Mouse (Mus musculus): ENCODE data around the gene Tmem80. TPM values are rescaled to one million over a fixed set of nuclear protein-coding genes. Genes with fewer than 3 reads are reported as not detected.
A peak's percentile ranks its signal among the peaks of the same experiment; 100 is the strongest.

Gene Tmem80
- total and polyA plus RNA-seq, 2 experiments from 2014 or later = 23.6 to 29.8 TPM

- 17% methylated on average over 24 of the region's 24 CpGs for WGBS
- Histone ChIP-seq H3K9me3 (replicated peaks; ENCODE audit: control insufficient read depth, low read length) (no peaks in the 10 kb centered on the region), H3K9ac (replicated peaks; ENCODE audit: low read depth, low read length) (peak overlapping the region; percentile 93), H3K4me1 (ENCODE audit: control insufficient read depth, insufficient read depth) (peaks cover 21% of the 10 kb centered on the region), H3K4me2 (ENCODE audit: low read depth, low read length) (peak overlapping the region; percentile 94), H3K27me3 (ENCODE audit: control insufficient read depth, insufficient read depth, low read length) (no peaks in the 10 kb centered on the region), H3K4me3 (ENCODE audit: low read depth, low read length) (peak overlapping the region; percentile 71), H3K27ac (ENCODE audit: low read depth) (peak overlapping the region; percentile 100), H3K36me3 (replicated peaks; ENCODE audit: control insufficient read depth, insufficient read depth, low read length) (peaks cover 14% of the 10 kb centered on the region)
- peak; percentile 11 for DNase-seq (ENCODE audit: low spot score)
- TF ChIP-seq EP300 (IDR thresholded peaks at IDR 0.05; ENCODE audit: low read depth) (no peak), CTCF (IDR thresholded peaks at IDR 0.05; ENCODE audit: low read depth) (no peak)
- ATAC-seq (ENCODE audit: insufficient read depth, low read depth) = peak; percentile 0; the same call in 1 of the 2 replicates
Measured at GRCm38 (mm10) chr7:141328373-141328990, 943 bp downstream of the Tmem80 start.

GRCm38 (mm10) chr7:141330706-141331105 lies 3.2 kb downstream of the Tmem80 start:
- H3K36me3 ChIP-seq (replicated peaks; ENCODE audit: control insufficient read depth, insufficient read depth, low read length) = peaks cover 18% of the 10 kb centered on the region
- H3K4me3 ChIP-seq (ENCODE audit: low read depth, low read length) = no peak overlapping the region
- H3K9ac ChIP-seq (replicated peaks; ENCODE audit: low read depth, low read length) = no peak overlapping the region
- ATAC-seq (ENCODE audit: insufficient read depth, low read depth) (no peak), DNase-seq (ENCODE audit: low spot score) (no peak)
- H3K9me3 ChIP-seq (replicated peaks; ENCODE audit: control insufficient read depth, low read length) = no peaks in the 10 kb centered on the region
- H3K4me2 ChIP-seq (ENCODE audit: low read depth, low read length) = no peak overlapping the region
- no peaks in the 10 kb centered on the region for H3K27me3 ChIP-seq (ENCODE audit: control insufficient read depth, insufficient read depth, low read length)
- H3K4me1 ChIP-seq (ENCODE audit: control insufficient read depth, insufficient read depth) = peaks cover 21% of the 10 kb centered on the region
- H3K27ac ChIP-seq (ENCODE audit: low read depth) = no peak overlapping the region
- TF ChIP-seq CTCF (IDR thresholded peaks at IDR 0.05; ENCODE audit: low read depth) = no peak
- TF ChIP-seq EP300 (IDR thresholded peaks at IDR 0.05; ENCODE audit: low read depth) = no peak

- H3K4me3 ChIP-seq (ENCODE audit: low read depth, low read length) = no peak overlapping the region
- WGBS = 80% methylated on average over 6 of the region's 6 CpGs
- ATAC-seq (ENCODE audit: insufficient read depth, low read depth) (no peak), DNase-seq (ENCODE audit: low spot score) (no peak)
- no peak overlapping the region for H3K4me2 ChIP-seq (ENCODE audit: low read depth, low read length)
- no peaks in the 10 kb centered on the region for H3K27me3 ChIP-seq (ENCODE audit: control insufficient read depth, insufficient read depth, low read length)
- no peak overlapping the region for H3K9ac ChIP-seq (replicated peaks; ENCODE audit: low read depth, low read length)
- no peak overlapping the region for H3K27ac ChIP-seq (ENCODE audit: low read depth)
- H3K4me1 ChIP-seq (ENCODE audit: control insufficient read depth, insufficient read depth) = peaks cover 9% of the 10 kb centered on the region
- TF ChIP-seq EP300 (IDR thresholded peaks at IDR 0.05; ENCODE audit: low read depth) (no peak), CTCF (IDR thresholded peaks at IDR 0.05; ENCODE audit: low read depth) (no peak)
- H3K36me3 ChIP-seq (replicated peaks; ENCODE audit: control insufficient read depth, insufficient read depth, low read length) = peaks cover 20% of the 10 kb centered on the region
- H3K9me3 ChIP-seq (replicated peaks; ENCODE audit: control insufficient read depth, low read length) = no peaks in the 10 kb centered on the region
Measured at GRCm38 (mm10) chr7:141331990-141332389, 4.5 kb downstream of the Tmem80 start.

GRCm38 (mm10) chr7:141335044-141335579 lies 7.6 kb downstream of the Tmem80 start:
- Histone ChIP-seq H3K4me1 (ENCODE audit: control insufficient read depth, insufficient read depth) (no peaks in the 10 kb centered on the region), H3K4me3 (ENCODE audit: low read depth, low read length) (no peak overlapping the region), H3K9ac (replicated peaks; ENCODE audit: low read depth, low read length) (no peak overlapping the region), H3K27ac (ENCODE audit: low read depth) (no peak overlapping the region), H3K36me3 (replicated peaks; ENCODE audit: control insufficient read depth, insufficient read depth, low read length) (peaks cover 20% of the 10 kb centered on the region), H3K4me2 (ENCODE audit: low read depth, low read length) (no peak overlapping the region), H3K27me3 (ENCODE audit: control insufficient read depth, insufficient read depth, low read length) (no peaks in the 10 kb centered on the region), H3K9me3 (replicated peaks; ENCODE audit: control insufficient read depth, low read length) (no peaks in the 10 kb centered on the region)
- WGBS = 77% methylated on average over 2 of the region's 2 CpGs
- TF ChIP-seq EP300 (IDR thresholded peaks at IDR 0.05; ENCODE audit: low read depth) (no peak), CTCF (IDR thresholded peaks at IDR 0.05; ENCODE audit: low read depth) (no peak)
- no peak for DNase-seq (ENCODE audit: low spot score)
- no peak for ATAC-seq (ENCODE audit: insufficient read depth, low read depth)

- 88% methylated on average over 4 of the region's 4 CpGs for WGBS
- no peak for ATAC-seq (ENCODE audit: insufficient read depth, low read depth)
- no peaks in the 10 kb centered on the region for H3K27me3 ChIP-seq (ENCODE audit: control insufficient read depth, insufficient read depth, low read length)
- no peak overlapping the region for H3K4me3 ChIP-seq (ENCODE audit: low read depth, low read length)
- H3K4me2 ChIP-seq (ENCODE audit: low read depth, low read length) = no peak overlapping the region
- peaks cover 20% of the 10 kb centered on the region for H3K36me3 ChIP-seq (replicated peaks; ENCODE audit: control insufficient read depth, insufficient read depth, low read length)
- H3K9ac ChIP-seq (replicated peaks; ENCODE audit: low read depth, low read length) = no peak overlapping the region
- no peaks in the 10 kb centered on the region for H3K4me1 ChIP-seq (ENCODE audit: control insufficient read depth, insufficient read depth)
- H3K9me3 ChIP-seq (replicated peaks; ENCODE audit: control insufficient read depth, low read length) = no peaks in the 10 kb centered on the region
- no peak overlapping the region for H3K27ac ChIP-seq (ENCODE audit: low read depth)
- TF ChIP-seq EP300 (IDR thresholded peaks at IDR 0.05; ENCODE audit: low read depth) = no peak
- TF ChIP-seq CTCF (IDR thresholded peaks at IDR 0.05; ENCODE audit: low read depth) = no peak
- DNase-seq (ENCODE audit: low spot score) = no peak
Measured at GRCm38 (mm10) chr7:141335682-141336081, 8.1 kb downstream of the Tmem80 start.

GRCm38 (mm10) chr7:141336296-141336695 lies 8.8 kb downstream of the Tmem80 start:
- no peak overlapping the region for H3K4me2 ChIP-seq (ENCODE audit: low read depth, low read length)
- WGBS = 80% methylated on average over 3 of the region's 3 CpGs
- H3K36me3 ChIP-seq (replicated peaks; ENCODE audit: control insufficient read depth, insufficient read depth, low read length) = peaks cover 20% of the 10 kb centered on the region
- H3K27me3 ChIP-seq (ENCODE audit: control insufficient read depth, insufficient read depth, low read length) = no peaks in the 10 kb centered on the region
- ATAC-seq (ENCODE audit: insufficient read depth, low read depth) = no peak
- H3K4me1 ChIP-seq (ENCODE audit: control insufficient read depth, insufficient read depth) = no peaks in the 10 kb centered on the region
- H3K4me3 ChIP-seq (ENCODE audit: low read depth, low read length) = no peak overlapping the region
- H3K9me3 ChIP-seq (replicated peaks; ENCODE audit: control insufficient read depth, low read length) = no peaks in the 10 kb centered on the region
- no peak overlapping the region for H3K9ac ChIP-seq (replicated peaks; ENCODE audit: low read depth, low read length)
- DNase-seq (ENCODE audit: low spot score) = no peak
- no peak overlapping the region for H3K27ac ChIP-seq (ENCODE audit: low read depth)
- TF ChIP-seq EP300 (IDR thresholded peaks at IDR 0.05; ENCODE audit: low read depth) = no peak
- TF ChIP-seq CTCF (IDR thresholded peaks at IDR 0.05; ENCODE audit: low read depth) = no peak

All from heart, postnatal 0 days (tissue).